Mouse (Mus musculus): Measurements from ENCODE around the gene Lats1. TPM values are rescaled to one million over a fixed set of nuclear protein-coding genes. Genes with fewer than 3 reads are reported as not detected.
A peak's percentile ranks its signal among the peaks of the same experiment; 100 is the strongest.

Lats1 gene
- polyA plus RNA-seq, 1 experiment from 2014 or later = 8.4 TPM

- H3K4me3 ChIP-seq (replicated peaks) = peak overlapping the region; percentile 99
- under 1% methylated on average over 56 of the region's 64 CpGs for WGBS
- peak overlapping the region; percentile 98 for H3K27ac ChIP-seq
- H3K4me2 ChIP-seq = peak overlapping the region; percentile 77
- H3K27me3 ChIP-seq = no peaks in the 10 kb centered on the region
- H3K4me1 ChIP-seq (replicated peaks) = peaks cover 25% of the 10 kb centered on the region
- peak overlapping the region; percentile 100 for H3K9ac ChIP-seq (replicated peaks)
- H3K36me3 ChIP-seq = peaks cover 35% of the 10 kb centered on the region
- H3K9me3 ChIP-seq = no peaks in the 10 kb centered on the region
- peak; percentile 83 for ATAC-seq (ENCODE audit: insufficient number of reproducible peaks, insufficient read depth, low FRiP score, low TSS enrichment, low read depth)
These were observed 470 bp downstream of the Lats1 start for GRCm38 (mm10) chr10:7681343-7682025.

GRCm38 (mm10) chr10:7682249-7682648 lies 1.2 kb downstream of the Lats1 start:
- WGBS = 65% methylated on average over 3 of the region's 3 CpGs
- ATAC-seq (ENCODE audit: insufficient number of reproducible peaks, insufficient read depth, low FRiP score, low TSS enrichment, low read depth) = no peak
- Histone ChIP-seq H3K27me3 (no peaks in the 10 kb centered on the region), H3K9me3 (no peaks in the 10 kb centered on the region), H3K4me2 (peak overlapping the region; percentile 77), H3K27ac (no peak overlapping the region), H3K36me3 (peaks cover 31% of the 10 kb centered on the region), H3K4me1 (replicated peaks) (peaks cover 25% of the 10 kb centered on the region), H3K4me3 (replicated peaks) (peak overlapping the region; percentile 99), H3K9ac (replicated peaks) (no peak overlapping the region)

- no peak overlapping the region for H3K9ac ChIP-seq (replicated peaks)
- no peak for ATAC-seq (ENCODE audit: insufficient number of reproducible peaks, insufficient read depth, low FRiP score, low TSS enrichment, low read depth)
- no peak overlapping the region for H3K27ac ChIP-seq
- 94% methylated on average over 6 of the region's 6 CpGs for WGBS
- no peak overlapping the region for H3K4me2 ChIP-seq
- H3K4me1 ChIP-seq (replicated peaks) = peaks cover 12% of the 10 kb centered on the region
- H3K4me3 ChIP-seq (replicated peaks) = no peak overlapping the region
- H3K27me3 ChIP-seq = no peaks in the 10 kb centered on the region
- peaks cover 15% of the 10 kb centered on the region for H3K36me3 ChIP-seq
- no peaks in the 10 kb centered on the region for H3K9me3 ChIP-seq
These were observed 5.9 kb downstream of the Lats1 start for GRCm38 (mm10) chr10:7686902-7687301.

GRCm38 (mm10) chr10:7695286-7695685 lies 14.3 kb downstream of the Lats1 start:
- Histone ChIP-seq H3K27ac (no peak overlapping the region), H3K36me3 (peaks cover 86% of the 10 kb centered on the region), H3K9me3 (no peaks in the 10 kb centered on the region), H3K4me1 (replicated peaks) (no peaks in the 10 kb centered on the region), H3K4me3 (replicated peaks) (no peak overlapping the region), H3K4me2 (no peak overlapping the region), H3K27me3 (no peaks in the 10 kb centered on the region), H3K9ac (replicated peaks) (no peak overlapping the region)
- ATAC-seq (ENCODE audit: insufficient number of reproducible peaks, insufficient read depth, low FRiP score, low TSS enrichment, low read depth) = no peak

GRCm38 (mm10) chr10:7700120-7700519 lies 19.1 kb downstream of the Lats1 start:
- no peak overlapping the region for H3K27ac ChIP-seq
- no peaks in the 10 kb centered on the region for H3K4me1 ChIP-seq (replicated peaks)
- peaks cover 95% of the 10 kb centered on the region for H3K36me3 ChIP-seq
- H3K4me2 ChIP-seq = no peak overlapping the region
- no peak for ATAC-seq (ENCODE audit: insufficient number of reproducible peaks, insufficient read depth, low FRiP score, low TSS enrichment, low read depth)
- H3K27me3 ChIP-seq = no peaks in the 10 kb centered on the region
- H3K4me3 ChIP-seq (replicated peaks) = no peak overlapping the region
- H3K9me3 ChIP-seq = no peaks in the 10 kb centered on the region
- 96% methylated on average over 3 of the region's 3 CpGs for WGBS
- no peak overlapping the region for H3K9ac ChIP-seq (replicated peaks)

- Histone ChIP-seq H3K27me3 (no peaks in the 10 kb centered on the region), H3K4me2 (no peak overlapping the region), H3K4me1 (replicated peaks) (no peaks in the 10 kb centered on the region), H3K9me3 (no peaks in the 10 kb centered on the region), H3K27ac (no peak overlapping the region), H3K4me3 (replicated peaks) (no peak overlapping the region), H3K36me3 (peaks cover 94% of the 10 kb centered on the region), H3K9ac (replicated peaks) (no peak overlapping the region)
- no peak for ATAC-seq (ENCODE audit: insufficient number of reproducible peaks, insufficient read depth, low FRiP score, low TSS enrichment, low read depth)
- 97% methylated on average over 6 of the region's 6 CpGs for whole genome bisulfite sequencing
These were observed 21.6 kb downstream of the Lats1 start for GRCm38 (mm10) chr10:7702586-7702985.

GRCm38 (mm10) chr10:7710121-7710520 lies 29.1 kb downstream of the Lats1 start:
- Histone ChIP-seq H3K27me3 (no peaks in the 10 kb centered on the region), H3K4me2 (no peak overlapping the region), H3K9ac (replicated peaks) (no peak overlapping the region), H3K4me3 (replicated peaks) (no peak overlapping the region), H3K36me3 (peaks cover 86% of the 10 kb centered on the region), H3K9me3 (no peaks in the 10 kb centered on the region), H3K27ac (no peak overlapping the region), H3K4me1 (replicated peaks) (no peaks in the 10 kb centered on the region)
- ATAC-seq (ENCODE audit: insufficient number of reproducible peaks, insufficient read depth, low FRiP score, low TSS enrichment, low read depth) = no peak
- WGBS = 94% methylated on average over 5 of the region's 5 CpGs

GRCm38 (mm10) chr10:7712506-7712905 lies 31.5 kb downstream of the Lats1 start:
- Histone ChIP-seq H3K4me2 (no peak overlapping the region), H3K27ac (no peak overlapping the region), H3K4me1 (replicated peaks) (no peaks in the 10 kb centered on the region), H3K9ac (replicated peaks) (no peak overlapping the region), H3K4me3 (replicated peaks) (no peak overlapping the region), H3K27me3 (no peaks in the 10 kb centered on the region), H3K9me3 (no peaks in the 10 kb centered on the region), H3K36me3 (peaks cover 70% of the 10 kb centered on the region)
- no peak for ATAC-seq (ENCODE audit: insufficient number of reproducible peaks, insufficient read depth, low FRiP score, low TSS enrichment, low read depth)
- WGBS = 95% methylated on average over 13 of the region's 13 CpGs

GRCm38 (mm10) chr10:7715056-7715455 lies 34.0 kb downstream of the Lats1 start:
- no peak overlapping the region for H3K4me2 ChIP-seq
- no peak overlapping the region for H3K9ac ChIP-seq (replicated peaks)
- H3K4me3 ChIP-seq (replicated peaks) = no peak overlapping the region
- H3K9me3 ChIP-seq = no peaks in the 10 kb centered on the region
- no peaks in the 10 kb centered on the region for H3K27me3 ChIP-seq
- peaks cover 48% of the 10 kb centered on the region for H3K36me3 ChIP-seq
- no peaks in the 10 kb centered on the region for H3K4me1 ChIP-seq (replicated peaks)
- WGBS = 75% methylated on average over 7 of the region's 7 CpGs
- no peak for ATAC-seq (ENCODE audit: insufficient number of reproducible peaks, insufficient read depth, low FRiP score, low TSS enrichment, low read depth)
- no peak overlapping the region for H3K27ac ChIP-seq

GRCm38 (mm10) chr10:7725751-7726500 lies 44.9 kb downstream of the Lats1 start, which contains the start of gene Katna1:
Katna1 (plus strand) TSS chr10:7726000.
- peak; percentile 96 for ATAC-seq (ENCODE audit: insufficient number of reproducible peaks, insufficient read depth, low FRiP score, low TSS enrichment, low read depth)
- peak within 1 kb of the TSS; percentile 73 for H3K9ac ChIP-seq (replicated peaks)
- H3K4me3 ChIP-seq (replicated peaks) = peak within 1 kb of the TSS; percentile 83
- H3K4me2 ChIP-seq = peak within 1 kb of the TSS; percentile 82
- H3K36me3 ChIP-seq = no peaks in the 10 kb centered on the region
- H3K27ac ChIP-seq = peak within 1 kb of the TSS; percentile 78
- under 1% methylated on average over 49 of the region's 49 CpGs for WGBS
- peaks cover 9% of the 10 kb centered on the region for H3K4me1 ChIP-seq (replicated peaks)
- no peaks in the 10 kb centered on the region for H3K9me3 ChIP-seq
- H3K27me3 ChIP-seq = no peaks in the 10 kb centered on the region

GRCm38 (mm10) chr10:7726501-7726812 lies 45.4 kb downstream of the Lats1 start:
- H3K27me3 ChIP-seq = no peaks in the 10 kb centered on the region
- peak overlapping the region; percentile 73 for H3K9ac ChIP-seq (replicated peaks)
- WGBS = 1% methylated on average over 8 of the region's 8 CpGs
- H3K27ac ChIP-seq = peak overlapping the region; percentile 78
- no peaks in the 10 kb centered on the region for H3K36me3 ChIP-seq
- peak overlapping the region; percentile 82 for H3K4me2 ChIP-seq
- H3K4me1 ChIP-seq (replicated peaks) = peaks cover 9% of the 10 kb centered on the region
- peak overlapping the region; percentile 83 for H3K4me3 ChIP-seq (replicated peaks)
- ATAC-seq (ENCODE audit: insufficient number of reproducible peaks, insufficient read depth, low FRiP score, low TSS enrichment, low read depth) = no peak
- no peaks in the 10 kb centered on the region for H3K9me3 ChIP-seq

Data from limb, embryonic 12.5 days (tissue).